Mouse (Mus musculus): ENCODE data around the gene Slc12a6.
A peak's percentile ranks its signal among the peaks of the same experiment; 100 is the strongest.
"Not testable (repeated sequence)": the region's sequence is repeated elsewhere in the genome, so short reads cannot be mapped to it uniquely, and the experiment has no call there.

The Slc12a6 gene

GRCm38 (mm10) chr2:112264364-112264763 is 1.3 kb upstream of the Slc12a6 start:
- DNase-seq, result no peak

GRCm38 (mm10) chr2:112266242-112266592 is 592 bp downstream of the Slc12a6 start, which contains the start of gene Gm21985:
Gm21985 (plus strand) TSS chr2:112266314.
- peak; percentile 59 for DNase-seq

DNA sequence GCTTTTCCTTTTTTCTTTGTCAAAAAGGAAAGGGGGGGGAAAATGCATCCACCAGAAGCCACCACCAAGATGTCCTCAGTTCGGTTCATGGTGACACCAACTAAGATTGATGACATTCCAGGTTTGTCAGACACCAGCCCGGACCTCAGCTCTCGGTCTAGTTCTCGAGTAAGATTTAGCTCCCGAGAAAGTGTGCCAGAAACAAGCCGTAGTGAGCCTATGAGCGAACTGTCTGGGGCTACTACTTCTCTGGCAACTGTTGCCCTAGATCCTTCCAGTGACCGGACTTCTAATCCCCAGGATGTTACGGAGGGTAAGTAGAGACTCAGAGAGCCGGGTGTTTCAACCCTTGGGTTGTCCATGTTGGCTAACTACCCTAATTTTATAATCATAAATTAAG is 1.2 kb downstream of the Slc12a6 start:
- DNase-seq, result no peak

- DNase-seq, result no peak
These were observed 2.1 kb downstream of the Slc12a6 start for GRCm38 (mm10) chr2:112267547-112268269.

- DNase-seq, result no peak
These were observed 4.4 kb downstream of the Slc12a6 start for GRCm38 (mm10) chr2:112270011-112270410.

GRCm38 (mm10) chr2:112272909-112273308 is 7.3 kb downstream of the Slc12a6 start:
- DNase-seq, result no peak

- no peak for DNase-seq
These were observed 7.8 kb downstream of the Slc12a6 start for GRCm38 (mm10) chr2:112273474-112273873.

DNA sequence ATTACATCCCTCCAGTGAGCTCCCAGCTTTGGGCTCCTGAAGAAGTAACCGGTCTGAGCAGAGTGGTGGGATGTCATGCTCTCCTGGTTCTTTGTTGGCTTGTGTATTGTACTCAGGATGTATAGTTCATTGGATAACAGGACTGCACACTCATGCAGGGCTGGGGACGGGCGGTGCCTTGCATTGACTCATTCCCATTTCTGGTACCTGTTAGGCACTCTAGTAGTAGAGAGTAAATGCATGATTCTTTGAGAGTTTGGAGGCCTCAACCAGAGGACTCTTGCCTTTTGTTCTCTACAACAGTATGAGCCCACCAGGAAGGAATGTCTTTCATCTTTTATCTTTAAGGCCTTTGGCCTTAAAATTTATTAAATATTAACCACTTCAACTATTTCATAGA is 11.2 kb downstream of the Slc12a6 start:
- DNase-seq, result no peak

- DNase-seq, result no peak
These were observed 17.2 kb downstream of the Slc12a6 start for GRCm38 (mm10) chr2:112282846-112283245.

DNA sequence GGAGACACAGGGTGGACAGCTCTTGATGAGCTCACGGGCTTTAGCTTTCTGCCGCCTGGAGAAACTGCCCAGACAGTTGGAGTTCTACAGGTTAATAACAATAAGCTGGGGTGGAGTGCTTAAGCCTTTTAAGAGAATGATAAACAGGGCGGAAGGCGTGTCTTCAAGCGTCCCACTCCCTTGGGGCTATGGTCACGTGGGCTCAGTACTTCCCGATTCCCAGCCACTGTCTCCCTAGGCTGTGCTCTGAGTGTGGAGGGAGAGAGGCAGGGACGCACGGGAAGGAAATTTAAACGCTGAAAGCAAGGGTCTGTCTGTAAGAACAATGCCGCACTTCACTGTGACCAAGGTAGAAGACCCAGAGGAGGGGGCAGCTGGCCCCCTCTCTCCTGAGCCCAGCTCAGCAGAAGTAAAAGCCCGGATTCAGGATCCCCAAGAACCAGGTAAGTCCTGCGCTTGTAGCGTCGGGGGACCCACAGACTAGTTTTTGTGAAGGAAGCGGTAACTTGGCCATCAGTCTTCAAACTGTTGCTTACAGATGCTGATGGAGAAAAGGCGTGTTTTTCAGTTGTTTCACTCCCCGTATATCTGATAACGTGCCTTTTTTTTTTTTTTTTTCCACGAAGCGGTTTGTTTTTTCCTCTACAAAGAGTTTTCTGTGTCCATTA is 18.9 kb downstream of the Slc12a6 start:
- no peak for DNase-seq

DNA sequence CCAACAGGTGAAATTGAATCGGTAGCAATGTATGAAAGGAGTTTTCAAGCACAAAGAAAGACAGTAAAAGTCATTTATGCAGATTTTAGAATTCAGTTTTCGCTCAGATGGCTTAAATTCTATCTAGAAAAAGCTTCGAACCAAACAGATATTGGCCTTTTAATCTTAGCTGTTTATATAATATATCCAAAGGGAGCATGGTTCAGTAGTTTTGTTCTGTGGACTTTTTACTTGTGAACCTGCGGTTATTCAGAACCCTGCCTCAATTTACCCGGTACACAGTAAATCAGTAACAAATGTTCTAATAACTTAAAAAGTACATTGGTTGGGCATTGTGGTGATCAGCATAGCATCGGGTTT is 19.4 kb downstream of the Slc12a6 start:
- DNase-seq, result no peak

DNA sequence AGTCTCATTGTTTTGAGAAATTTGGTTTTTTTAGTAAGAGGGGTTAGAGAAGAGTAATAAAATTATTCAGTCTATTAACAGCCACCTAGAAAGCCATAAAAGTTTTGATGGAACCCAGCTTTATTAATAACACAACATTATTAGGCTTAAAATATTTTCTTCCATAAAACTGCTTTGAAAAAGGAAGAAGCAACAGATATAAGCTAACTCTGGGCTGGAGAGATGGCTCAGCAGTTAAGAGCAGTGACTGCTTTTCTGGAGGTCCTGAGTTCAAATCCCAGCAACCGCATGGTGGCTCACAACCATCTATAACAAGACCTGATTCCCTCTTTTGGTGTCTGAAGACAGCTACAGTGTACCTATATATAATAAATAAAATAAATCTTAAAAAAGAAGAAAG is 20.4 kb downstream of the Slc12a6 start:
- not testable (repeated sequence) for DNase-seq

DNA sequence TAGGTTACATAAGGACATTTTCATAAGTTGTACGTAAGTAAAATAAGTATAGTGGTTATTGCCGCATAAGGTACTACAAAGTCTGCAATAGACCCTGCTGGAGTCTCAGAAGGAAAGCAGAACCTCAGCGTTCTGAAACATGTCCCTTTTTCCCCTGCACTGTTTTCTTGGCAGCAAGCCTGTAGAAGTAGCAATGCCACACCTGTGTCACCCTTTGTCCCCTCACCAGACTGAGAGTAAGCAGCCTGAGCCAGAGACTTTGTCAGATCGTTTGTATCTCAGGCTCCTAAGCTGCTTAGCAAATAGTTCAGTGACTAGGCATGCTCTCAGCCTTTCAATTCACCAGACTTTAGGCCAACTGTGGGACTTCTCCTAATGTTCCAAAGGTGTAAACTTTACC is 21.4 kb downstream of the Slc12a6 start:
- no peak for DNase-seq

DNA sequence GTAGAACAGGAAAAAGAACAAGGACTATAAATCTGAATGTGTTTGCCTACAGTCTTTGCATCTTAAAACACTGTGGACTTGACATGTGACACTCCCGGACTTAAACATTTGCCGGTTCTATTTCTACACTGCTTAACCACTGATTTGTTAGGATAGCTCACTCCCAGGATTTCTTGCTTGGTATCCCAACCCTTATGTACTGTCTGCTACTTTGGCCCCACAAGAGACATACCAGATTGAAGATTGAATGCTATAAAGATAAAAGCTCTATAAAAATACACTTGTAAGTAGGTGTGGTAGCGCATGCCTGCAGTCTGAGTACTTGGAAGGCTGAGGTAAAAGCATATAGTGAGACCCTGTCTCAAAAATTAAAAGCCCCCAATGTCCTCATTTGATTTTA is 23.9 kb downstream of the Slc12a6 start:
- DNase-seq, result no peak

DNA sequence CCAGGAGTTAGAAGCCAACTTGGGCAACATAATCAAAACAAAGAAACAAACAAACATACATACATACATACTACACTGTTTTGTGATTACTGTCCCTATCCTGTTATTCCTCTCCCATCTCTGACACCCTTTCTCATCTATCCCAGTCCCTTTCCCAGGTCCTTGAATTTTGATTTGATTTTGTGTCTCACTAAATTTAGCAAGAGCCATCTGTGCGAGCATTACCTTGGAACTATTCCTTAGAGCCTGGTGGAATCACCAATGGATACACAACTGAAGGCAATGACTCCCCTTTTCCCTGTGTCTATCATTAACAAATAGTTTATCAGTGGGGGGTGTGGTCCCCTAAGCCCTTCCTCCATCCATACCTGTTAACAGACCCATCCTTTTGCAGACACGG is 27.2 kb downstream of the Slc12a6 start:
- peak; percentile 29 for DNase-seq

- peak; percentile 40 for DNase-seq
These were observed 30.6 kb downstream of the Slc12a6 start for GRCm38 (mm10) chr2:112296211-112296610.

DNA sequence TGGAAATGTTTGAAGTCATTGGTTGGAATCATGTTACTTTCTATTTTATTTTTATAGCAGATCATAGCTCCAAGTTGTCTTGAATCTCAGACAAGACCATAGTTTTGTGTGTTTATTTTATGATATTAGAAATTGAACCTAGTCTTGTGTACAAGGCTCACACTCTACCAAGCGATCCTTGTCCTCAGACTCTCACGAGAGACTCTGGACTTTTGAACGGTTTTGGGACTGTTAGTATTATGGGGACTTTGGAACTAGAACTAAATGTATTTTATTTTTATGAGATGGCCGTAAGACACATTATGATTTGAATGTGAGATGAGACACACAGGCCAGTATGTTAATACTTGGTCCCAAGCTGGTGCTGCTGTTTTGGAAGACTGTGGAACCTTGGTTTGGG is 32.6 kb downstream of the Slc12a6 start:
- no peak for DNase-seq

DNA sequence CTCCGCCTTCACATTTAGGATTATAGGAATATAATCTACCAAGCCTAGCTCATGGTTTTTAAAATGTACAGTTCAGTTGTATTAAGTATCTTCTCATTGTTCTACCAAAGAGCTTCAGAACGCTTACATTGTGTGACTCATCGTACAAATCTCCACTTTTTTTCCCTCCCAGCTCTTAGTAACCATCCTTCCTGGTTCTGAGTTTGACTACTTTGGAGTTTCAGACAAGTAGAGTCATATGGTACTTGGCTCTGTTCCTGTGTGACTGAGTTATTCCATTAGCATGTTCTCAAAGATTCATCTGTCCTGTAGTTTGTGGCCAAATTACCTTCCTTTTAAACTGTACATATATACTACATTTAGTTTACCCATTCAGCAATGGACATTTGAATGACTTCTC is 43.0 kb downstream of the Slc12a6 start:
- no peak for DNase-seq

- peak; percentile 26 for DNase-seq
These were observed 43.6 kb downstream of the Slc12a6 start for GRCm38 (mm10) chr2:112309161-112309600.

GRCm38 (mm10) chr2:112315638-112316037 is 50.0 kb downstream of the Slc12a6 start:
- DNase-seq, result no peak

DNA sequence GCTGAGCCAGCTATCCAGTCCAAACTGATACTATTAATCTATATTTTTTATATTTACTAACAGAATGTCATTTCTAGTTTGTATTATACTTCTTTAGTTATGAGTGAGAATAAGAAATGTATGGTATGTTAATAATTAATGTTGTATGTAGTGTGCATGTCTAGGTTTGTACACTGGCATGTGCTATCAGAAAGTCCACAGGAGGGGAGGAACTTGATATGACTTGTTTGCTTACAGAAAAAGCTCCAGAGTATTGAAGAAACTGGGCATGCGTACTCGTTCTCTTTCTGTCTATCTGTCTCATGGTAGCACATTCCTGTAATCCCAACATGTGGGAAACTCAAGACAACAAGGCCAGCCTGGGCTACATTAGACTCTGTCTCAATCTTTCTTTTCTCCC is 52.6 kb downstream of the Slc12a6 start:
- DNase-seq, result no peak

DNA sequence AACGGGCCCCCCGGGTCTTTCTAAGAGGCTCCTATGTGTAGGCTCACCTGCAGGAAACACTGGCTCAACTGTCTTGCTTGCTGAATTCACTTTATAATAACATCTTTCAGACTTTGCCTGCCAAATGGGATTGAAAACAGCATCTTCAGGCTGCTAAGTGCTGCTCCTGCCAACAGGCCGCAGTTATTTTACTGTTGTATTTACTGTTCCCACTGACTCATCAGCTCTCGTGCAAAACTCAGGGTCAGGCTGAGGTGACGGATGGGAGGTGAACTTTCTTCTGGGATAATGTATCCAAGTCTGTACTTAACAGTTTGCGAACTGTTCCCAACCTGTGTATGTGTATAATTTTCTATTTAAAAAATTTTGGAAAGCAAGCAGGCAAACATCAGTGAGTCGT is 53.3 kb downstream of the Slc12a6 start:
- no peak for DNase-seq

DNA sequence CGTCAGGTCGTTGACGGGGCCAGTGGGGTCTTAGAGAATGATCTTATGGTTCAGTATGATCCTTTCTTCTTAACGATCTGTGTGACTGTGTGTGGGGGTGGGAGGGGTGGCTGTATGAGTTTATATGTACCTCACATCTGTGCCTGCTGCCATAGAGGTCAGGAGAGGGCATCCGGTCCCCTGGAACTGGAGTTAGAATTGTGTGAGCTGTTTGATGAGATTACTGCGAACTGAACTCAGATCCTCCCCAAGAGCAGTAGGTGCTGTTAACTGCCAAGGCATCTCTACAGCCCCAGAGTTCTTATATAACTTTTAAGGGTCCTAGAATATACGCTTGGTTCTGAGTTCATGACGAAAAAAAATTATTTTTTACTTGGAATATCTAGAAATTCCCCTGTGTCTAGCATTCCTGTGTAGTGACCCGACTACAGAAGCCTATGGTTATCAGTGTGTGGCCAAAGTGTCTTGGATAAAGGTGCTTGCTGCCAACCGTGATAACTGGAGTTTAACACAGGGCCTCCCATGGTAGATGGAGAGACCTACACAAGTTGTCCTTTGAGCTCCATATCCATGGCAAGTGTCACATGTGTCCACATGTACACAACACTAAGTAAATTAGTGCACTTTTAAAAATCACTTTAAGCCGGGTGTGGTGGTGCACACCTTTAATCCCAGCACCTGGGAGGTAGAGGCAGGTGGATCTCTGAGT is 62.6 kb downstream of the Slc12a6 start:
- no peak for DNase-seq

All from layer of hippocampus, adult 9-11 months (tissue).